Mouse (Mus musculus) embryonic facial prominence, embryonic 15.5 days (tissue): ENCODE data around the gene Folr2. TPM values are rescaled to one million over a fixed set of nuclear protein-coding genes. Genes with fewer than 3 reads are reported as not detected.

ENCODE experiments used
- ATAC-seq: fragments of 200-750 bp; cut with Nextera tagmentation; 2 replicates; pipeline ENCODE4 v1.8.0; 2017; ENCODE audit warnings: low read depth, moderate TSS enrichment; ENCODE audit not compliant: insufficient number of reproducible peaks, low FRiP score, low TSS enrichment
- H3K27ac ChIP-seq: fragments of 300-500 bp; sonication (generic); replicated peaks from 2 replicates; pipeline ENCODE4 v1.5.1; 2015; ENCODE audit warnings: mild to moderate bottlenecking, inconsistent platforms
- H3K27me3 ChIP-seq: fragments of 300-500 bp; sonication (generic); 2 replicates; pipeline ENCODE4 v1.6.1; 2015; ENCODE audit warnings: inconsistent platforms
- H3K36me3 ChIP-seq: fragments of 300-500 bp; sonication (generic); 2 replicates; pipeline ENCODE4 v1.6.1; 2015; ENCODE audit warnings: mild to moderate bottlenecking, inconsistent platforms
- H3K4me1 ChIP-seq: fragments of 300-500 bp; sonication (generic); 2 replicates; pipeline ENCODE4 v1.6.1; 2015; ENCODE audit warnings: inconsistent platforms
- H3K4me2 ChIP-seq: fragments of 300-500 bp; sonication (generic); replicated peaks from 2 replicates; pipeline ENCODE4 v1.6.1; 2015; ENCODE audit warnings: mild to moderate bottlenecking, inconsistent platforms
- H3K4me3 ChIP-seq: fragments of 300-500 bp; sonication (generic); replicated peaks from 2 replicates; pipeline ENCODE4 v1.5.1; 2015; ENCODE audit warnings: mild to moderate bottlenecking, inconsistent platforms
- H3K9ac ChIP-seq: fragments of 300-500 bp; sonication (generic); 2 replicates; pipeline ENCODE4 v1.6.1; 2015; ENCODE audit warnings: inconsistent platforms
- H3K9me3 ChIP-seq: fragments of 300-500 bp; sonication (generic); replicated peaks from 2 replicates; pipeline ENCODE4 v1.6.1; 2016; ENCODE audit warnings: inconsistent platforms
- WGBS: fragments of 180-500 bp; shearing (Covaris S2); methylation state at CpG from one replicate; pipeline ENCODE4 v1.1.7; 2015; 5-methylcytosine and 5-hydroxymethylcytosine counted together
- polyA plus RNA-seq: library from polyadenylated mRNA; unstranded; fragments of >200 nt; fragmentation: Nextera tagmentation; extraction: Ambion mirVana; gene quantifications from 2 replicates; pipeline ENCODE4 v1.2.1, GENCODE M21; 2015

The Folr2 gene
- polyA plus RNA-seq = 3.5 and 4.2 TPM in 2 replicates

GRCm38 (mm10) chr7:101857094-101857493 is at the start of gene Folr2:
TSS of gene Folr2 (minus strand) at chr7:101857194.
- WGBS = 87% methylated on average over 4 of the region's 4 CpGs
- no peaks in the 10 kb centered on the region for H3K9me3 ChIP-seq
- ATAC-seq = no peak

GRCm38 (mm10) chr7:101906696-101907095 is 49.7 kb upstream of the Folr2 start:
- Histone ChIP-seq H3K27me3 (no peaks in the 10 kb centered on the region), H3K4me2 (peak overlapping the region; percentile 75), H3K4me3 (peak overlapping the region; percentile 79), H3K4me1 (peaks cover 31% of the 10 kb centered on the region), H3K9ac (peak overlapping the region; percentile 88), H3K9me3 (no peaks in the 10 kb centered on the region), H3K36me3 (peaks cover 22% of the 10 kb centered on the region), H3K27ac (peak overlapping the region; percentile 95; the same call in 1 of the 2 replicates)
- ATAC-seq = no peak
- WGBS = 64% methylated on average over 8 of the region's 8 CpGs

More at GRCm38 (mm10) chr7:101857094-101857493, at the start of gene Folr2:
- Histone ChIP-seq H3K27ac (no peak within 1 kb of the TSS), H3K27me3 (no peaks in the 10 kb centered on the region), H3K9ac (no peak within 1 kb of the TSS), H3K4me1 (no peaks in the 10 kb centered on the region), H3K4me2 (no peak within 1 kb of the TSS), H3K4me3 (no peak within 1 kb of the TSS), H3K36me3 (no peaks in the 10 kb centered on the region)

- Histone ChIP-seq H3K27ac (peak within 1 kb of the TSS; percentile 95), H3K4me3 (peak within 1 kb of the TSS; percentile 79), H3K9me3 (no peaks in the 10 kb centered on the region), H3K9ac (peak within 1 kb of the TSS; percentile 88), H3K36me3 (peaks cover 18% of the 10 kb centered on the region), H3K27me3 (no peaks in the 10 kb centered on the region), H3K4me1 (peaks cover 31% of the 10 kb centered on the region), H3K4me2 (peak within 1 kb of the TSS; percentile 75)
- WGBS = 17% methylated on average over 11 of the region's 11 CpGs
- no peak for ATAC-seq
These were observed 49.3 kb upstream of the Folr2 start, which contains the start of gene Tomt for GRCm38 (mm10) chr7:101906287-101906681. TSS of gene Tomt (minus strand) at chr7:101906359.

- Histone ChIP-seq H3K36me3 (peaks cover 12% of the 10 kb centered on the region), H3K4me1 (peaks cover 31% of the 10 kb centered on the region), H3K9me3 (no peaks in the 10 kb centered on the region), H3K4me3 (peak within 1 kb of the TSS; percentile 79), H3K9ac (peak within 1 kb of the TSS; percentile 88), H3K27me3 (no peaks in the 10 kb centered on the region), H3K4me2 (peak within 1 kb of the TSS; percentile 75), H3K27ac (peak within 1 kb of the TSS; percentile 95)
- peak; percentile 98 for ATAC-seq
- WGBS = under 1% methylated on average over 61 of the region's 61 CpGs
These were observed 48.7 kb upstream of the Folr2 start, which contains the start of gene Lamtor1 for GRCm38 (mm10) chr7:101905561-101906286. TSS of gene Lamtor1 (plus strand) at chr7:101905904.

- H3K9ac ChIP-seq = no peak overlapping the region
- no peaks in the 10 kb centered on the region for H3K9me3 ChIP-seq
- no peak overlapping the region for H3K4me3 ChIP-seq
- H3K4me1 ChIP-seq = peaks cover 21% of the 10 kb centered on the region
- no peak overlapping the region for H3K4me2 ChIP-seq
- no peak overlapping the region for H3K27ac ChIP-seq
- peaks cover 7% of the 10 kb centered on the region; the same call in 1 of the 2 replicates for H3K36me3 ChIP-seq
- H3K27me3 ChIP-seq = no peaks in the 10 kb centered on the region
- no peak for ATAC-seq
These were observed 45.9 kb upstream of the Folr2 start for GRCm38 (mm10) chr7:101902846-101903245.

- H3K36me3 ChIP-seq = peaks cover 7% of the 10 kb centered on the region; the same call in 1 of the 2 replicates
- no peaks in the 10 kb centered on the region for H3K27me3 ChIP-seq
- no peaks in the 10 kb centered on the region for H3K9me3 ChIP-seq
- ATAC-seq = no peak
- H3K27ac ChIP-seq = no peak overlapping the region
- no peak overlapping the region for H3K4me3 ChIP-seq
- no peak overlapping the region for H3K9ac ChIP-seq
- H3K4me1 ChIP-seq = peaks cover 18% of the 10 kb centered on the region
- no peak overlapping the region for H3K4me2 ChIP-seq
- WGBS = 94% methylated on average over 10 of the region's 10 CpGs
These were observed 45.0 kb upstream of the Folr2 start for GRCm38 (mm10) chr7:101901969-101902368.

GRCm38 (mm10) chr7:101900331-101901097 is 43.5 kb upstream of the Folr2 start:
- Histone ChIP-seq H3K9me3 (no peaks in the 10 kb centered on the region), H3K4me2 (no peak overlapping the region), H3K9ac (no peak overlapping the region), H3K4me3 (no peak overlapping the region), H3K27ac (no peak overlapping the region), H3K27me3 (no peaks in the 10 kb centered on the region), H3K36me3 (peaks cover 7% of the 10 kb centered on the region; the same call in 1 of the 2 replicates), H3K4me1 (peaks cover 14% of the 10 kb centered on the region)
- 84% methylated on average over 16 of the region's 16 CpGs for WGBS
- ATAC-seq = no peak

- under 1% methylated on average over 57 of the region's 57 CpGs for WGBS
- ATAC-seq = peak; percentile 98
- peaks cover 12% of the 10 kb centered on the region for H3K4me1 ChIP-seq
- H3K4me3 ChIP-seq = peak overlapping the region; percentile 73
- H3K9me3 ChIP-seq = no peaks in the 10 kb centered on the region
- H3K4me2 ChIP-seq = peak overlapping the region; percentile 55
- H3K36me3 ChIP-seq = peaks cover 7% of the 10 kb centered on the region; the same call in 1 of the 2 replicates
- H3K9ac ChIP-seq = peak overlapping the region; percentile 39
- H3K27me3 ChIP-seq = no peaks in the 10 kb centered on the region; the same call in 1 of the 2 replicates
- H3K27ac ChIP-seq = peak overlapping the region; percentile 95
These were observed 39.4 kb upstream of the Folr2 start for GRCm38 (mm10) chr7:101896104-101897066.

- ATAC-seq = no peak
- 0 out of 2 replicates have a peak overlapping the region, but pooled peaks have one; percentile 35 for H3K9ac ChIP-seq
- WGBS = 40% methylated on average over 9 of the region's 9 CpGs
- peak overlapping the region; percentile 95 for H3K27ac ChIP-seq
- H3K36me3 ChIP-seq = 0 out of 2 replicates have a peak, but pooled peaks cover 7% of the 10 kb centered on the region
- no peaks in the 10 kb centered on the region; the same call in 1 of the 2 replicates for H3K27me3 ChIP-seq
- peak overlapping the region; percentile 73 for H3K4me3 ChIP-seq
- no peaks in the 10 kb centered on the region for H3K9me3 ChIP-seq
- peaks cover 12% of the 10 kb centered on the region for H3K4me1 ChIP-seq
- peak overlapping the region; percentile 55 for H3K4me2 ChIP-seq
These were observed 38.7 kb upstream of the Folr2 start for GRCm38 (mm10) chr7:101895695-101896094.

- 74% methylated on average over 4 of the region's 4 CpGs for WGBS
- Histone ChIP-seq H3K4me2 (no peak overlapping the region), H3K27ac (no peak overlapping the region), H3K9me3 (no peaks in the 10 kb centered on the region), H3K36me3 (no peaks in the 10 kb centered on the region), H3K9ac (no peak overlapping the region), H3K27me3 (no peaks in the 10 kb centered on the region; the same call in 1 of the 2 replicates), H3K4me3 (no peak overlapping the region), H3K4me1 (no peaks in the 10 kb centered on the region)
- ATAC-seq = no peak
These were observed 31.5 kb upstream of the Folr2 start for GRCm38 (mm10) chr7:101888460-101888859.
